ENCODE assay signal across 21 mouse cellular contexts in the genomic region with DNA sequence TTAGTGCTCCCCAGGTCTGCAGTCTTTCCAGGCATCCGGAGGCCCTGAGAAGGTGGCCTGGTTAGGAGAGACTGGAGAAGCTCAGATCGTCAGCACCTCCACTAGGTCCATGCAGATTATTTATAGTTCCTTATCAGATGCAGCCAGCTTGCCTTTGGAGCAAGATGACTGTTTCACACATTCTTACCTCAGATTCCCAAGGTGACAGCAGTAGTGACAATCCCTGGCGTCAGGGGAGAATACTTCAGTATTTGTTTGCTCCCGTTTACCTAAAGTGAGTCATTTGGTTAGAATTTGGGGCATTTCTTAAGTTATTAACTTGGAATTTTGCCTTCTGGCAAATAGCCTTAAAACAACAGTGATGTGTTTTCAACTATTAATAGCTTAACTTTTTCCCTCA. TPM values are rescaled to one million over a fixed set of nuclear protein-coding genes. Genes with fewer than 3 reads are reported as not detected.
DNase-seq lines count a peak whose midpoint lies in the region; ATAC-seq and TF ChIP-seq lines count a peak whose summit lies in the region.
"Had no signal": no experiment of that assay in that cellular context is flagged by ENCODE, and none has a peak within 500 bp of the region (broad histone marks: within the 10 kb centered on the region; RNA-seq: fewer than 3 reads in every experiment).

No protein-coding gene starts in this region.

- intact Hi-C loops in left cerebral cortex, adult 2 months (cut with DNase I), result loop anchor here (5.0 kb wide), 1 partner anchor 278 kb away; no protein-coding TSS in a partner anchor

- H3K36me3 ChIP-seq in heart, embryonic 13.5 days, result peaks cover 84% of the 10 kb centered on the region
- peaks cover 87% of the 10 kb centered on the region for H3K36me3 ChIP-seq in lung, embryonic 14.5 days (ENCODE audit: insufficient read depth)
- peaks cover 32% of the 10 kb centered on the region for H3K36me3 ChIP-seq in liver, postnatal 0 days (replicated peaks; ENCODE audit: insufficient read depth, low read length)

- 19% methylated on average over 4 of the region's 4 CpGs for WGBS in heart, embryonic 13.5 days
- WGBS in lung, embryonic 14.5 days, result 63% methylated on average over 4 of the region's 4 CpGs
- 52% methylated on average over 4 of the region's 4 CpGs for WGBS in liver, postnatal 0 days (ENCODE audit: insufficient replicate concordance)

- no peak overlapping the region for H3K4me3 ChIP-seq in heart, embryonic 13.5 days
- no peak overlapping the region for H3K4me3 ChIP-seq in lung, embryonic 14.5 days (ENCODE audit: low read depth, low read length)
- H3K4me3 ChIP-seq in liver, postnatal 0 days (ENCODE audit: low read depth, low read length), result no peak overlapping the region
- no peak overlapping the region for H3K4me3 ChIP-seq in left cerebral cortex, adult 2 months
- H3K4me3 ChIP-seq: hindbrain, embryonic 10.5 days; liver, embryonic 15.5 days; neural tube, embryonic 15.5 days had no signal

- TF ChIP-seq CTCF in lung, embryonic 14.5 days (IDR thresholded peaks at IDR 0.05; ENCODE audit: low read depth), result no peak
- no peak for TF ChIP-seq CTCF in liver, postnatal 0 days (IDR thresholded peaks at IDR 0.05; ENCODE audit: low read depth)
- no peak for TF ChIP-seq CTCF in left cerebral cortex, adult 2 months (IDR thresholded peaks at IDR 0.05)

- H3K9ac ChIP-seq in heart, embryonic 13.5 days, result no peak overlapping the region; the same call in 1 of the 2 replicates
- H3K9ac ChIP-seq in lung, embryonic 14.5 days, result no peak overlapping the region
- H3K9ac ChIP-seq in liver, postnatal 0 days (replicated peaks), result no peak overlapping the region
- H3K9ac ChIP-seq: liver, embryonic 15.5 days; neural tube, embryonic 15.5 days had no signal

- peak overlapping the region; percentile 24 for H3K4me2 ChIP-seq in heart, embryonic 13.5 days
- no peak overlapping the region for H3K4me2 ChIP-seq in lung, embryonic 14.5 days
- H3K4me2 ChIP-seq in liver, postnatal 0 days (ENCODE audit: low read depth, low read length), result no peak overlapping the region
- H3K4me2 ChIP-seq: liver, embryonic 15.5 days; neural tube, embryonic 15.5 days had no signal

- no peak for ATAC-seq in heart, embryonic 13.5 days (ENCODE audit: extremely low read depth, insufficient number of reproducible peaks, low FRiP score, low TSS enrichment)
- ATAC-seq in lung, embryonic 14.5 days (ENCODE audit: insufficient read depth), result no peak
- no peak for ATAC-seq in liver, postnatal 0 days
- ATAC-seq: forebrain, embryonic 14.5 days; hindbrain, postnatal 0 days; intestine, postnatal 0 days; midbrain, embryonic 16.5 days had no signal

- no peaks in the 10 kb centered on the region for H3K27me3 ChIP-seq in heart, embryonic 13.5 days (replicated peaks)
- no peaks in the 10 kb centered on the region for H3K27me3 ChIP-seq in lung, embryonic 14.5 days (ENCODE audit: insufficient read depth, low read length)
- H3K27me3 ChIP-seq in liver, postnatal 0 days (ENCODE audit: insufficient read depth, low read length), result no peaks in the 10 kb centered on the region
- H3K27me3 ChIP-seq: liver, embryonic 15.5 days; neural tube, embryonic 15.5 days had no signal

- peak; percentile 25; the same call in 1 of the 2 replicates for TF ChIP-seq EP300 in liver, postnatal 0 days (IDR thresholded peaks at IDR 0.05; ENCODE audit: low read depth)

- no peak for DNase-seq in heart, adult 11 months
- DNase-seq in lung, embryonic 14.5 days, result peak; percentile 14
- no peak for DNase-seq in lung, adult 18-20 months
- peak; percentile 79 for DNase-seq in NIH3T3 (ENCODE audit: low read depth)
- DNase-seq in liver, postnatal 0 days, result no peak
- no peak for DNase-seq in left cerebral cortex, adult 9 months (ENCODE audit: low spot score in 2 of 2)
- no peak for DNase-seq in left cerebral cortex, adult 2 months (ENCODE audit: extremely low spot score in 1 of 2, low spot score in 2 of 2)
- DNase-seq: adrenal gland, adult 2 months; cerebellum, adult 8-10 months; gastrocnemius, postnatal 36 days; right cerebral cortex, postnatal 14 days; thymus, adult 2 months had no signal

- H3K9me3 ChIP-seq in heart, embryonic 13.5 days, result no peaks in the 10 kb centered on the region
- no peaks in the 10 kb centered on the region for H3K9me3 ChIP-seq in lung, embryonic 14.5 days (ENCODE audit: low read depth, low read length)
- no peaks in the 10 kb centered on the region for H3K9me3 ChIP-seq in liver, postnatal 0 days (ENCODE audit: low read length)
- H3K9me3 ChIP-seq: hindbrain, embryonic 10.5 days; liver, embryonic 15.5 days; neural tube, embryonic 15.5 days had no signal

- peak overlapping the region; percentile 58 for H3K27ac ChIP-seq in heart, embryonic 13.5 days (replicated peaks)
- H3K27ac ChIP-seq in lung, embryonic 14.5 days (ENCODE audit: low read depth), result no peak overlapping the region
- H3K27ac ChIP-seq in liver, postnatal 0 days (ENCODE audit: low read depth), result no peak overlapping the region
- H3K27ac ChIP-seq in left cerebral cortex, adult 2 months, result no peak overlapping the region
- H3K27ac ChIP-seq: hindbrain, embryonic 10.5 days; hindbrain, postnatal 0 days; liver, embryonic 15.5 days; neural tube, embryonic 15.5 days had no signal

- H3K4me1 ChIP-seq in heart, embryonic 13.5 days, result peaks cover 19% of the 10 kb centered on the region
- no peaks in the 10 kb centered on the region for H3K4me1 ChIP-seq in lung, embryonic 14.5 days (ENCODE audit: insufficient read depth)
- H3K4me1 ChIP-seq in liver, postnatal 0 days (ENCODE audit: insufficient read depth), result no peaks in the 10 kb centered on the region
- H3K4me1 ChIP-seq: hindbrain, embryonic 10.5 days; neural tube, embryonic 15.5 days had no signal

RNA-seq across cellular contexts. Expression of gene Ndc1, which starts 7.1 kb away (rescaled TPM):
- polyA plus RNA-seq in heart, embryonic 13.5 days (2015; fragmentation: Nextera tagmentation; extraction: Ambion mirVana), result 24.8 and 25.5 TPM in 2 replicates
- polyA plus RNA-seq in lung, embryonic 14.5 days (2014; fragmentation: Nextera tagmentation; extraction: Ambion mirVana), result 55.2 and 57.5 TPM in 2 replicates
- 7.6 and 8.9 TPM in 2 replicates for polyA plus RNA-seq in liver, postnatal 0 days (2015; fragmentation: Nextera tagmentation; extraction: Ambion mirVana)
- 1 to 10 TPM; 9.6 to 10.0 TPM for total RNA-seq in left cerebral cortex, adult 2 months (2021)

RNA-seq across cellular contexts. Expression of gene Glis1, which starts 59.7 kb away (rescaled TPM):
- 0.12 and 0.64 TPM in 2 replicates for polyA plus RNA-seq in heart, embryonic 13.5 days (2015; fragmentation: Nextera tagmentation; extraction: Ambion mirVana)
- polyA plus RNA-seq in lung, embryonic 14.5 days (2014; fragmentation: Nextera tagmentation; extraction: Ambion mirVana), result 2.9 and 3.0 TPM in 2 replicates
- polyA plus RNA-seq in liver, postnatal 0 days (2015; fragmentation: Nextera tagmentation; extraction: Ambion mirVana), result 0.17 and 0.18 TPM in 2 replicates
- total RNA-seq in left cerebral cortex, adult 2 months (2021), result 1 to 10 TPM; 1.5 to 2.9 TPM
- total RNA-seq: common myeloid progenitor, adult 5-6 weeks had no signal

Comparison
In these comparisons a context has a peak if more than half of its experiments do, and no peak if none do; other contexts are left out.
1. DNase-seq: peak in lung, embryonic 14.5 days (single experiment) and NIH3T3 (single experiment); none in heart, adult 11 months (single experiment), lung, adult 18-20 months (0 of 2), liver, postnatal 0 days (single experiment), left cerebral cortex, adult 9 months (0 of 2) and left cerebral cortex, adult 2 months (0 of 2).